Mouse (Mus musculus): ENCODE measurements around the gene Sept6. TPM values are rescaled to one million over a fixed set of nuclear protein-coding genes. Genes with fewer than 3 reads are reported as not detected.

The Sept6 gene
- total and polyA plus RNA-seq, 3 experiments: 94.1 to 180 (median 98.8) TPM

DNA sequence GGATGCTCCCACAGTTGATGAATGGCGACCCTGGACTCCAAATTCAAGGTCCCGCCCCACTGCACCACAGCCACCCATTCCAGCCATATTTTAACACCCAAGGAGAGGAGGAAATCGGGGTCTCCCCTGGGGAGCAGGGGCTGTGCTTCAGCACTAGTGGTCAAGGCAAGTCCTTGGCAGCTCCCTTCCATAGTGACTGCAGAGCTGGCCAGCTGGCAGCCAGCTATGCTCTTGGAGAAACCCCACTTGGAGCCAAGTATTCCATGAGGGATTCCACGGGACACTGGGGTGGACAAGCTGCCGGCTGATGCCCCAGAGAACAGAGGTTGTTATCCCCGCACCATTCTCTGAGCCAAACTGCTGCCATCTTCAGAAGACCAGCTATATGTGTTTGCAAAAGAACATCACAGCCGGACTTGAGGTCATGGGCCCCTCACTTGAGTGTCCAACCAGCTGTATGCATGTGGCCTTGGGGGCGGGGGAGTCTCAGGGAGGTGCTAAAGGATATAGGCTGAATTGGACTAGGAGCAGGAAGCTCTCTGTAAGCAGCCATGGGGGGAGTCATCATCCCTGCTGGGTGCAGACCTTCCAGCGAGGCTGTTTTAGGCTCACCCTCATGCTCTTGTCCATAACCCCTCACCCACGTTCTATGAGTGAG is 32.2 kb upstream of the Sept6 start:
- no peak overlapping the region for H3K27ac ChIP-seq (ENCODE audit: insufficient read depth, low read depth)
- no peak for DNase-seq (ENCODE audit: extremely low read depth)
- dilution Hi-C loops (cut with MboI; ENCODE audit: extremely low pct_ligation_motif_present, extremely low pct_unique_long_range_greater_than_20kb, low sequenced_read_pairs) (no loop called here), in situ Hi-C loops (cut with MboI; ENCODE audit: low pct_ligation_motif_present, low pct_unique_long_range_greater_than_20kb, low sequenced_read_pairs) (no loop called here)
- no peaks in the 10 kb centered on the region for H3K79me2 ChIP-seq (replicated peaks; ENCODE audit: control insufficient read depth, extremely low read depth, insufficient read depth, poor library complexity, severe bottlenecking)
- no peak overlapping the region for H3K9ac ChIP-seq (ENCODE audit: insufficient read depth, low read depth)
- H3K27me3 ChIP-seq (replicated peaks): no peaks in the 10 kb centered on the region
- H3K36me3 ChIP-seq (replicated peaks in 1 of 2; ENCODE audit: control insufficient read depth in 1 of 2, insufficient read depth in 1 of 2, low read length in 1 of 2): no peaks in the 10 kb centered on the region
- H3K4me1 ChIP-seq (ENCODE audit: control insufficient read depth in 1 of 2, insufficient read depth in 2 of 2): no peaks in the 10 kb centered on the region
- no peak overlapping the region for H3K4me2 ChIP-seq (ENCODE audit: insufficient read depth, low read depth, poor library complexity, severe bottlenecking)
- no peak for TF ChIP-seq E2F4 (IDR thresholded peaks at IDR 0.05; ENCODE audit: insufficient replicate concordance, low read depth, low read length)
- no peak for TF ChIP-seq ZC3H11A (IDR thresholded peaks at IDR 0.05; ENCODE audit: low read depth, low read length)
- TF ChIP-seq JUND (conservative IDR thresholded peaks at IDR 0.05; ENCODE audit: low read depth, low read length): no peak
- no peak for TF ChIP-seq JUN (IDR thresholded peaks at IDR 0.05; ENCODE audit: insufficient read depth, low read depth, low read length)
- no peak for TF ChIP-seq RCOR1 (conservative IDR thresholded peaks at IDR 0.05; ENCODE audit: low read depth, low read length)
- no peak for TF ChIP-seq RAD21 (IDR thresholded peaks at IDR 0.05; ENCODE audit: low read depth, low read length)
- no peak for TF ChIP-seq TCF12 (IDR thresholded peaks at IDR 0.05; ENCODE audit: low read depth, low read length)
- TF ChIP-seq ETS1 (conservative IDR thresholded peaks at IDR 0.05; ENCODE audit: low read depth, low read length): no peak
- no peak for TF ChIP-seq EP300 (IDR thresholded peaks at IDR 0.05; ENCODE audit: low read length)
- TF ChIP-seq HCFC1 (IDR thresholded peaks at IDR 0.05; ENCODE audit: low read depth, low read length): no peak
- no peak overlapping the region for H3K4me3 ChIP-seq (replicated peaks in 1 of 3; ENCODE audit: low read depth in 2 of 3, low read length in 2 of 3, poor library complexity in 1 of 3)
- no peaks in the 10 kb centered on the region for H3K9me3 ChIP-seq (replicated peaks; ENCODE audit: low read length)

- TF ChIP-seq EP300 (IDR thresholded peaks at IDR 0.05; ENCODE audit: low read length) (no peak), JUND (conservative IDR thresholded peaks at IDR 0.05; ENCODE audit: low read depth, low read length) (no peak), ZC3H11A (IDR thresholded peaks at IDR 0.05; ENCODE audit: low read depth, low read length) (peak; percentile 44; the same call in 1 of the 2 replicates), IRF4 (IDR thresholded peaks at IDR 0.05; ENCODE audit: low read depth, low read length) (peak; percentile 15; the same call in 1 of the 2 replicates), SMC3 (IDR thresholded peaks at IDR 0.05; ENCODE audit: low read depth, low read length) (peak; percentile 82), MXI1 (IDR thresholded peaks at IDR 0.05; ENCODE audit: low read depth, low read length) (no peak), RAD21 (IDR thresholded peaks at IDR 0.05; ENCODE audit: low read depth, low read length) (peak; percentile 83), CHD1 (IDR thresholded peaks at IDR 0.05; ENCODE audit: low read depth, low read length) (no peak), CTCF (conservative IDR thresholded peaks at IDR 0.05 in 1 of 2, IDR thresholded peaks at IDR 0.05 in 1 of 2; ENCODE audit: low read depth in 2 of 2, low read length in 2 of 2) (peak; percentile 53 to 78; a peak in 3 of 4 replicates), HCFC1 (IDR thresholded peaks at IDR 0.05; ENCODE audit: low read depth, low read length) (no peak), POLR2A (IDR thresholded peaks at IDR 0.05; ENCODE audit: low read depth, low read length) (no peak)
- H3K27me3 ChIP-seq (replicated peaks): no peaks in the 10 kb centered on the region
- no peaks in the 10 kb centered on the region for H3K36me3 ChIP-seq (replicated peaks in 1 of 2; ENCODE audit: control insufficient read depth in 1 of 2, insufficient read depth in 1 of 2, low read length in 1 of 2)
- dilution Hi-C loops (cut with MboI; ENCODE audit: extremely low pct_ligation_motif_present, extremely low pct_unique_long_range_greater_than_20kb, low sequenced_read_pairs) (no loop called here), in situ Hi-C loops (cut with MboI; ENCODE audit: low pct_ligation_motif_present, low pct_unique_long_range_greater_than_20kb, low sequenced_read_pairs) (no loop called here)
- H3K79me2 ChIP-seq (replicated peaks; ENCODE audit: control insufficient read depth, extremely low read depth, insufficient read depth, poor library complexity, severe bottlenecking): no peaks in the 10 kb centered on the region
- H3K4me3 ChIP-seq (replicated peaks in 1 of 3; ENCODE audit: low read depth in 2 of 3, low read length in 2 of 3, poor library complexity in 1 of 3): no peak overlapping the region
- no peaks in the 10 kb centered on the region for H3K9me3 ChIP-seq (replicated peaks; ENCODE audit: low read length)
- no peak overlapping the region for H3K4me2 ChIP-seq (ENCODE audit: insufficient read depth, low read depth, poor library complexity, severe bottlenecking)
- no peak overlapping the region for H3K9ac ChIP-seq (ENCODE audit: insufficient read depth, low read depth)
- peak; percentile 54 for DNase-seq (ENCODE audit: extremely low read depth)
- peaks cover 5 to 11% of the 10 kb centered on the region in 2 experiments; a peak in 3 of 4 replicates for H3K4me1 ChIP-seq (ENCODE audit: control insufficient read depth in 1 of 2, insufficient read depth in 2 of 2)
- H3K27ac ChIP-seq (ENCODE audit: insufficient read depth, low read depth): no peak overlapping the region
These were observed 31.1 kb upstream of the Sept6 start for GRCm38 (mm10) chrX:37022690-37023089.

Measured in CH12.LX (cell line).